Mouse (Mus musculus) adrenal gland, postnatal 10 days (tissue): ENCODE measurements at regions not wholly inside any gene's neighbourhood (a gene's known extent, or its start where the extent isn't known, plus 50 kb on each side); places are given as distances from the start of the nearest gene placed in this dataset.
A peak's percentile ranks its signal among the peaks of the same experiment; 100 is the strongest.

ENCODE experiments used
- DNase-seq: peaks from one replicate; pipeline ENCODE4 v3.0.0; 2021; ENCODE audit warnings: mixed read lengths

DNA sequence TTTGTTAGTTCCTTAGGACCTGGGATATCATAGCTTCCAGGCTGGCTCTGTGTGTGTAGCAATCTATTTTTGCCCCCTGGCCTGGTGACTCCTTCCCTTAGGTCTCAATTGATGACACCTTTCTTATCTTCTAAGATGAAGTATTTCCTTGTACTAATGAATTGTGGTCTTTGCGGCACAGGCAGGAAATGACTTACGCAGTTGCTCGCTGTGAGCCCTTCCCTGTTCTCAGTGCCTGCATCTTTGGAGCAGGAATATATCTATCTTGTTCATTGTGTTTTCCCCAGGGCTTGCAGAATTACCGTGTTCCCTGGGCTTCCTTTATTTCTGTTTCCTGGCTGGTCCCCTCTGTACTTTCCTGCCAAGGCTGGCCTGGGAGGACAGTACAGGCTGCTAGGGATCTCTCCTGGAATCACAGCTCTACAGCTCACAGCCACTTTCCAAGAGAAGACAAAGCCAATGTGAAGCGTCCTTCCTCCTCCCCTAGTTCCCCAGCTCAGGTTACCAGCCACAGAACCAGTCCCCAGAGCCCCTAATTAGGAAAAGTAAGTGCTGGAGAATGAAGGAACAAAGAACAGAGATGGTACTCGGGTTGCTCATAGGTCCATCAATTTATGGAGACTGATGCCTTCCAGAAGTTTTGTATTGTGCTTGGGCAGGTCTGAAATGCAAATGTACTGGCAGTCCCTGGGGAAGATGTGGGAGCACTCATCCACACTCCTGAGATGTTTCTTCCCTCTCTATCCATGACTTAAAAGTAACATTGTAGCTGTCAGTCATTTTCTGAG is 119.2 kb upstream of the Eef2kmt start:
- peak; percentile 14 for DNase-seq

DNA sequence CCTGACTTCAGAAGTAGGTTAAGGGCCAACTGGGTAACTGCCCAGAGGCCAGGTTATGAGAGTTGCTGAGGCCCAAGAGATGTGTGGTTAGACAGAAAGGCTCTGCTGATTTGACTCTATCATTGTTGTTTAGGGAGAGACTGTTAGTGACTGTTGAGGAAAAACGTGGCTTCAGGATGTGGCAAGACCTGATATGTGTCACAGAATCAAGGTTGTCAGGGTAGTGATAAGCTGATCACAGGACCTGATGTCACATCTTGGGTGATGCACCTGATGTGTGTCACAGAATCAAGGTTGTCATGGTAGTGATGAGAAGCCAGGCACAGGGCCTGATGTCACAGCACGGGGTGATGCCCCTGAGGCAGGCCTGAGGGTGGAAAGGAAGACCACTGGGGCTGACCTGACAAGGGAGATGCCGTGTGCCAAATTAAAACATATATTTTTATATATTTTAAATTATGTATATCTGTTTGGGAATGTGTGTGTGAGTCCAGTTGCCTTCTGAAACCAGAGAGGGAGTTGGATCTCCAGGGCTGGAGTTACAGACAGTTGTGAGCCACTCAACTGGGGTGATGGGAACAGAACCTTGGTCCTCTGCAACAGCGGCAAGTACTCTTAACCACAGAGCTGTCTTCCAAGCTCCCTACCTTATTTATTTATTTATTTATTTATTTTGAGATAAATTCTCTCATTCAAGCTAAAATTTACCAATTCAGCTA is 115.6 kb upstream of the Eef2kmt start:
- peak; percentile 28 for DNase-seq

DNA sequence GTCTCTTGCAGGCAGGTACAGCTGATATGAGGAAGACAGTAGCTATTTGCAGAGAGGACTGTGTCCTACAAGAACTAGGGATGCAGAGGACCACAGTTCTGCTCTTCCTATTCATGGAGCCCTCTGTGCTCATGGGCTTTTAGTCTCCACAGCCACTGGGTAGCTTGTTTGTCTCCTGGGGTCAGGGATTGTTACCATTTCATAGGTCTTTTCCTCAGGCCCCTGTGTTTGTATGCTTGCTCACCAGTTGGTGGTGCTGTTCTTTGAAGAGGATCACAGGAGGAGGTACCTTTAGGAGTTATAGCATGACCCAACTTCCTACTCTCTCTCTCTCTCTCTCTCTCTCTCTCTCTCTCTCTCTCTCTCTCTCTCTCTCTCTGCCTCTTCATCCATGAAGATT is 114.7 kb upstream of the Eef2kmt start:
- no peak for DNase-seq

DNA sequence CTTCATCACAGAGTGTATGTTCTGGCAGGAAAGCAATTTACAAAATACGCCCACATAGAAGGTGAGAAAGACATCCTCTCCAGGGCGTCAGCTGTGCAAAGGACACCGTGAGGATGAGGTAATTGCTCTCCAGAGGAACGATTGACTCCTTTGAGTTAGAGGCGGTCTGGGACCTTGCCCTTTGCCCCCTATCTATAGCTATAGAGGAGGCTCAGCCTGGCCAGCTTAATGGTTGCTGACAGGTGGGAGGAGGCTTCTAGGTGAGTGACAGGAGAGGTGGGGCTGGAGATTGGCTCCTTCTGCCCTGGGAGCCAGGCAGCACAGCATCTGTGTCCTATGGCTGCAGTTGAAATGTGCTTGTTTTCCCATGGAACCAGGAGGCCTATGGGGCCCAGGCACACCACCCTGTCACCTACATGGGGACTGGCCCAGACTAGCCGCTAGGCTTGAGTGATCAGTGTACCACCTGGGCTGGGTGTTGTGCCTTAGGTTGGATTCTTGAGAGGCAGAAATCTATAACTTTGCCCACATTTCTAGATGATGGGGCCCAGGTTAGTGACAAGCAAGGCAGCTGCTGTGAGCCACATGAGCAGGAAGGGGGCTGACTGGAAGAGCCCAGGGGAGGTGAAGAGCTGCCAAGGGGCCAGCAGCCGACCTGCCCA is 113.2 kb upstream of the Eef2kmt start:
- DNase-seq = no peak

DNA sequence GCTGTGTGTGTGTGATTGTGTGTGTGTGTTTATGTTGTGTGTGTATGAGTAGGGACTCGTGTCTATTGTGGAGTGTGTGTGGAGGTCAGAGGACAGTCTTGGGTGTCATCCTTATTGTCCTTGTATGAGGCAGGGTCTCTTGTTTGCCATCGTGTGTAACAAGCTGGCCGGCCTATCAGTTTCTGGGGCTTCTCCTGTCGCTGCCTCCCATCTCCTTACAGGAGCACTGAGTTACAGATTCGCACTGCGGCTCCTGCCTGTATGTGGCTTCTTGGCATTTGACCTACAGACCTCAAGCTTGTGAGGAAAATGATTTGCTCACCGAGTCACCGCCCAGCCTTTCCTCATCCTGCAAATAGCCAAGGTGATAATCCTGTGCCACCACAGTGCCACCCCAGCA is 112.6 kb upstream of the Eef2kmt start:
- DNase-seq = no peak

DNA sequence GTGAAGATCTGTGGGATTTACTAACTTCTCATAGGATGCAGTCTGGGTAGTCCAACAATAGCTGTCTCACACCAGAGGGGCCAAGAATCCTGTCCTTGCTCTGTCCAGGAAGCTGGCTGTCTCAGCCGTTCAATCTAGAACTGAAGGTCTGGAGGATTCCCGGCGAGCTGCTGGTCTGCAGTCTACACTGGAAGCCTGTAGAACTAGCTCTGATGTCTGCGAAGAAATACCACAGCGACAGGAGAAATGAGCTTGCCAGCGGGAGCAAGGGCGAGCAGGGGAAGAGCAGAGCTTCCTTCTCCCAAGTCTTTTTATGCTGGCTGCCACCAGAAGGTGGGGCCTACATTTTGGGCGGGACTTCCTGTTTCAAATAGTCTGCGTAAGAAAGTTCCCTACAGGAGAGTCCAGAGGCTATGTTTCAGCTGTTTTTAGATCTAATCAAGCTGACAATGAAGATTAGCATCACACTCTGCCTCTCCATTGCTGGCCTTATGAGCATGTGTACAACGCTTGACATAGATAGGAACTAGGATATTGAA is 111.9 kb upstream of the Eef2kmt start:
- no peak for DNase-seq

DNA sequence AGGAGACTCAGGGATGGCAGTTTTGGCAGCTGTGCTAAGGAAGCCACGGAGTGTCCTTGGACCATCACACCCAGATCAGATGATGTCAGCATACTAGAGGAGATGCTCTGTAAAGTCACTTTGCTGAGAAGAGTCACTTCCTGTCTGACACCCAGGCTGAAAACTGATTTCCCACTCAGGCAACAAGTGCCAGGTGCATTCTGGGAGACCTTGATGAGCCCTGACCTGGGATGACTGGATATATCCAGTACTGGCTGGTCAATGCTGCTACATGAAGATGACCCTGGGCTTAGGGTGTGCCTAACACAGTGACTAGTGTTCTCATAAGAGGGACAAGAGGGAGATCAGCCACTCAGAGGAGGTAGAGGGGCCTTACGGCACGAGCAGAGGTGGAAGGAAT is 110.2 kb upstream of the Eef2kmt start:
- no peak for DNase-seq

DNA sequence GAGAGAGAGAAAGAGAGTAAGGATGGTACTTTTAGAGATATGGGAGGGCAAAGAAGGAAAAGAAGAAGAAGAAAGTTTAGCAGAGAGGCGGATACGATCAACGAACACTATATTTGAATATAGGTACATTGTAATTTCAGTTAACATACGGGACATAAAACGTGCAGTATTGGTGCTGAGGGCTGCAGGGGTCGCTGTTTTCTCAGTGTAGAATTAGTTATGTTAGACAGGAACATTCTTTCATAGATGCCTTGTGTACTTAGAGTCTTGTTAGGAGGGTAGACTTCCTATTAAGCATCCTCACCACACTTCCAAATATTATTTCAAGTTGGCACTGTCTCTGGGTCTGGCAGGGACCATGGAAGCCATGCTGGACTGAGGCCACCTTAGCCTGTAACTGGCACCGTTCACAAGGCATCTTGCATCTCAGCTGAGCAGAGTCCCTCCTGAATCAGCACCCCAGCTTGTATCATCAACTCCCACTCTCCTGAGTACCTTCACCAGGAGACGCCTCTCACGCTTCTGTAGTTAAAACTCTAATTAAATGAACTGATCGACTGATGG is 107.3 kb upstream of the Eef2kmt start:
- no peak for DNase-seq

DNA sequence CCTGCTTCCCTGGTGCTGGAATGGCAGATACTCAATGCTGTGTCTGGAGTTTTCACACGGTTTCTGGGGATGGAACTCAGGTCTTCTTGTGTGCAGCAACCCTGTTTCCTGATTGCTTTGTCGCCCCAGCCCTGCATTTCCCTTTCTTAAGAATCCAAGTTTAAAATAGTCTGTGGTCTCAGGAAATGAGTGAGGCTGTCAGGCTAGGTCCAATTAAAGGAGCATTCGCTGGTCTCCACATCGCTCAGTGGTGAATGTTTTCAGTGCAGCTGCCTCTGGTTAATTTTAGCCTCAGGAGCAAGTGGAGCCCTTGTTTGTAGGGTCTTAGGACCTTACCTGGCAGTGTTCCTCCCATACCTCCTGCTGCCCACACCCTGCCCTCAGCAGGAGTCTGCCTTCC is 103.4 kb upstream of the Eef2kmt start:
- DNase-seq = no peak

DNA sequence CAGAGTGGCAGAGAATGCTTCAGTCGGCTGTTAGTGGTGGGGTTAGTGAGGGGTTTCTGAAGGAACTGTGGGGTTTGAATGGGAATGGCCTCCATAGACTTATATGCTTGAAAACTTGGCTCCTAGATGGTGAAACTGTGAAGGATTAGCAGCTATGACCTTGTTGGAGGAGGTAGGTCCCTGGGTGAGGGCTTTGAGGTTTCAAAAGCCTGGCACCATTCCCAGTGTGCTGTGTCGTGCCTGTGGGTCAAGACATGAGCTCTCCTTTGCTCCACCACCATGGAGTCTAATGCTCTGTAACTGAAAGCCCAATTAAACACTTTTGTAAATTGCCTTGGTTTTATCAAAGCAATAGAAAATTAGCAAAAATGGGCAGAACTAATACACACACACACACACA is 98.1 kb upstream of the Eef2kmt start:
- DNase-seq = peak; percentile 66

DNA sequence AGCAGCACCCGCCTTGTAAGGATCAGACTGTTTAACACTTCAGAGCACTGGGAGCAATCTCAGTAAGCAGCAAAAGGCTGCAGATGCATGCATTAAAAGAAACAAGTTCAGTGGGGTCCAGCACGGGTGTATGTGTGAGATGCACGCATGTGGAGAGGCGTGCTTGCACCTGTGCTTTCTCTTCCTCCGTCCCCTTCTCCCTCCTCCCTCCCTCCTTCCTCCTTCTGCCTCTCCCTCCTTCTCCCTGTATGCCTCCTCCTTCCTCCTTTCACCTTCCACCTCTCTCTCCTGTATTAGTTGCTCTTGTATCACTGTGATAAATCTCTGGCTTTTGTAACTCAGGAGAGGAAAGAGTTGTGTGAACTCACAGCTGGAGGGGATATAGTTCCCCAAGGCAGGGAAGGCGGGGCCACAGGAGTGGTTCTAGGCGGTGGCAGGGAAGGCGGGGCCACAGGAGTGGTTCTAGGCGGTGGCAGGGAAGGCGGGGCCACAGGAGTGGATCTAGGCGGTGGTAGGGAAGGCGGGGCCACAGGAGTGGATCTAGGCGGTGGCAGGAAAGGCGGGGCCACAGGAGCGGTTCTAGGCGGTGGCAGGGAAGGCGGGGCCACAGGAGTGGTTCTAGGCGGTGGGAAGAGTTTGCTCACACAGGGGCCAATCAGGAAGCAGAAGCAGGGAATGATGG is 96.2 kb upstream of the Eef2kmt start:
- DNase-seq = peak; percentile 35

DNA sequence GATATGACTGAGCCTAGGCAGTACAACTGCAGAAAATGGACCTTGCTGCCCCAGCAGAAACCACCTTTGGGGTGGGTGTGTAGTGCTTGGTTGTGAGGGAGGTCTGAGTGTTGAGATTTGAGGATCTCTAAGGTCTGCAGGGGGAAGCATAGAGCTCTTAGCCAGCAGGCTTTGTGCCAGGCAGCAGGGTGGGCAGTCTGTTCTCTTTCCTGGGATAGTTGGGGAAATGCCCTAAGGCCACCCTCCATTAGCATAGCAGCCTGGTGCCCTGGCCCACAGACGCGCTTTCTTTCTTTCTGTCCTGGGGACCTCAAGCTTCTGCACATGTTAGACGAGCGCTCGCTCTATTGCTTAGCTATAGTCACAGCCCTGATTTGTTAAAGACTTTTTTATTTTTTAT is 91.4 kb upstream of the Eef2kmt start:
- no peak for DNase-seq

DNA sequence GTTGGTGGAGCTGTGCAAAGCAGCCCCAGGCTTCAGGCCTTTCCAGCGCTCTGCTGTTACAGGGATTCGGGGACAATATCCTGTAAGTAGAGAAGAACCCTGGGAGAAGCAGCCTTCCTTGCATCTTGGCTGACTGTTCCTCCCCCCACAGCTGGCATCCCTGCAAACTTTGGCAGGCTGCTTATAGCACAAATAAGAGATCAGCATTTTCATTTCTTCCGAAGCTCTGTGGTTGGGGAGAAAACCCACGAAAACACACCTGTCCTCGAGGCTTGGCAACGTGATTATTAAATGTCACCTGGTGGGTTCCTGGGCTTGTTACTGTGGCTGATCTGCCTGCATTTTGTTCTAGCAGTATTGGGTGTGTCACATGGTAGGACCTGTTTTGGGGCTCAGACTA is 86.5 kb upstream of the Eef2kmt start:
- DNase-seq = no peak

DNA sequence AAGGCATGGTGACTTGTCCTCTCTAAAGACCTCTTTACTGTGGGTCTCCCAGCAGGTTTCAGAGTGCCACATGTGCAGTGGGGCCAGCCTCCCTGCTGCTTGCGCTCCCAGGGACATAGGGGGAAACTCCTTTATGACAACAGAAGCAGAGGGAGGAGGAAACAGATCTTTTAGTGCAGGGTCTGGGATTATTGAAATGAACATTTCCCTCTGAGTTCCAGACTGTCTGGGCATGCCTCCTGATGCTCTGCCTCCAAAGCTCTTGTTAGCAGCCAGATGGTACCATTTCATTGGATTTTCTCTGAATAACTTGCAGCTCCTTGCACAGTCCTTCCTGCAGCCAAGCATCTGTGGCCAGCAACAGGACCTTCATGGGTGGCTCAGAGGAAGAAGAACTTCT is 60.5 kb upstream of the Eef2kmt start:
- no peak for DNase-seq

DNA sequence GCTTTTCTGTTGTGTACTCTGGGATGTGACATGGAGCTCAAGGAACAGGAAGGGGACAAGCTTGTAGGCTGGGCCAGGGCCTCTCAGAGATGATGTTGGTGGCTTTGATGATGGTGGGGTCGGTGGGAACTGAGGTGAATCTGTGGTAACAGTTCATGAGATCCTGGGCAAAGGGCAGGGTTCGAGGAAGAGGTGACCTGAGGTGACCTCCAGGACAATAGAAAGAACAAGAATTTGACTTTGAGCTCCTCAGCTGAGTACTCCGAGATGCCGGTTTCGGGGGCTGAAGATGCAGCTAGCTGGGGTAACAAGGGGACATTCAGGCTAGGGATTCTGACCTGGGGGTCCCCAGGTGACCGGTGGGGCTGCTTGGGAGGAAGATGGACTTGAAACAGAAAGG is 57.5 kb upstream of the Eef2kmt start:
- no peak for DNase-seq

DNA sequence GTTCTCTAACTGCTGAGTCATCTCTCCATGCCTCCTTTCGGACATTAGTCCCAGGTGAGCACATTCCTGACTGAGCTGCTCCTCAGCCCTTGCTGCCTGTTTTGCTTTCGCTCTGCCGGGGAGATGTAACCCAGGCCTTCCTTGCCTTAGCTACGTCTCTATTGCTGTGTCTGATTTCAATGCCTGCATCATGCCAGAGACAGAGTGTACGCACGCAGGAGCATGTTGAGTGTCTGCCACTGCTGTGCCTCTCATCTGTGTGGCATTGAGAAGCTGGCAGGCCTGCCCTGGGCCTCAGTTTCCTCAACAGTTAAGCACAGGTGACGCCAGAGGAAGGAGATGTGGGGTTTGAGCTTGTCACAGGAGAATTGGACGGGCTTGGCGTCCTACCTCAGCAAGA is 55.7 kb upstream of the Eef2kmt start:
- DNase-seq = no peak

DNA sequence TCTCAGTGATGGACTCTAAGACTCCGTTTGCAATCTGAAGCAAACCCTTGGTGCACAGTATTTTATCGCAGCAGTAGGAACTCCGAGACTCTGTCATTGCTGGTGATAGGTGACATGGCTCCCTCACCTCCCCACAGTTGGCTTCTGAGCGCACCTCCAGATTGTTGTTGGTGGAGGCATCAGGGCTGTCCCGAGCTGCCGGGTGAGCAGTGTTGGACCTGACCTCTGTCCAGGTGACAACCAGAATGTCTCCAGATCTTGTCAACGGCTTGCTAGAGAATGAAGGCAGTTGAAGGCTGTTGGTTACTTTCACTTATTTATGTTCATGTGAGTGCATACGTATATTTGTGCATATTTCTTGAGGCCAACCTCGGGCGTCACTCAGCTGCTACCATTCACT is 55.0 kb upstream of the Eef2kmt start:
- no peak for DNase-seq

DNA sequence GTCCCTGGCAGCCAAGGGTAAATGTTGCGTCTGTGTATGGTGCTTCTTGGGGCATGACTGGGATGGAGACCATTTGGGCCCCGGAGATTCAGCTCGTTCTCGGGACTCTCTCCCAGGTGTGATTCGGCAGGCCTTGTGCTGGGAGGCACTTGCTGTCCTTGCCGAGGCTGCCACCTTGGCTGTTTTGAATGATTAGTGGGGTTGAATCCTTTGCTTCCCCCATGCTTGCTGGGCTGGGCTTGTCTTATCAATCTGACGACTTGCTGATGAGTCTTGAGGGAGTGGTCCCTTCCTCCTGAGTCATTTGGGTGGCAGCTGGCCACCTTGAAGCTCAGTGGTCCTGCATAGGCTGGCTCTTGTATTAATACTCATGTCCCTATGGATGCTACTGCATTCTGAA is 52.0 kb upstream of the Eef2kmt start:
- DNase-seq = no peak

DNA sequence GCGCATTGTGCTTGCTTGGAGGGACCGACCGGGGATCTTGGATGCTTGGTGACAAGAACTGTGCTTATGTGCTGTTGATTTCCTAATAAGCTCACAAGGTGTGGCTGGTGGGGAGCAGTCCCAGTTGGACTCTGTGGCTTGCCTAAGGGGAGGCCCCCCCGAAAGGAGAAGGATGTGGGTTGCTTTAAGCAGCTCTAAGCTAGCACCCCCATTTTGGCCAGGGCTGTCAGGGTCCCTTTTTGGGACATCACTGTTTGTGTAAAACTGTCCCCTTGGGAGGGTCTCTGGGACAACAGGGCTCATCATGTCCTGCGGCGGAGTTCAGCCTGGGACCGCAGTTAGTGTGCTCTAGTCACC is 51.4 kb upstream of the Eef2kmt start:
- no peak for DNase-seq

DNA sequence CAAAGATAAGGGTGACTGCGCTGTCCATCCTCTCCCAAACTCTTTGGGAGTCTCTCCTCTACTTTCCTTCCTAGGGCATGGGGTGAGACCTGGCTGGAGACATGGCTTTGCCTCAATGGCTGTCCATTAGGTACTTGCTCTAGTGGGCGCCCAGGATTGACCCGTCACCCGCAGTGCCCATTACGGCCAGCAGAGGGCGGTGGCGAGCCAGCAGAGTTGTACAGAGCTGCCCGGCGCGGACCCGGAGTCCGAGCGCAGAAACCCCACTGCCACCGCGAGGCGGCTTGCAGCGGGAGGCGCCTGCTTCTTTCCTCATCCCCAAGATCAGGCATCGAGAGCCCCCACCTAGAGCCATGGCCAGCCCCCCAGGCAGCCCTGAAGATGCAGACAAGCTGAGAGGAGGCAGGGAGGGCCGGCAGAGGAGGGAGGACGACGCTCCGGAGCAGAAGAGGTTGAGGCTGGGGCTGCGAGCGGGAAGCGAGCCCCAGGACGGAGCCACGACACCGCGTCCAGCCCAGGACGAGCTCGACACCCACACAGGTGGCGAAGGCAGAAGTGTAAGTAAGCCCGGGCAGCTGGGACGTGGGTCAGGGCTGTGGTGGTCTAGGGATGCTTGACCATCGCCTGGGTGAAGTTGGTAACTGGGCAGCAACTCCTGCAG is 50.9 kb upstream of the Eef2kmt start:
- peak; percentile 98 for DNase-seq
